Mouse (Mus musculus): ENCODE results near the gene Tmod3. TPM values are rescaled to one million over a fixed set of nuclear protein-coding genes. Genes with fewer than 3 reads are reported as not detected.
"Not testable (repeated sequence)": the region's sequence is repeated elsewhere in the genome, so short reads cannot be mapped to it uniquely, and the experiment has no call there.

Tmod3 gene
- polyA plus RNA-seq, 1 experiment from 2014 or later, result 154 TPM

DNA sequence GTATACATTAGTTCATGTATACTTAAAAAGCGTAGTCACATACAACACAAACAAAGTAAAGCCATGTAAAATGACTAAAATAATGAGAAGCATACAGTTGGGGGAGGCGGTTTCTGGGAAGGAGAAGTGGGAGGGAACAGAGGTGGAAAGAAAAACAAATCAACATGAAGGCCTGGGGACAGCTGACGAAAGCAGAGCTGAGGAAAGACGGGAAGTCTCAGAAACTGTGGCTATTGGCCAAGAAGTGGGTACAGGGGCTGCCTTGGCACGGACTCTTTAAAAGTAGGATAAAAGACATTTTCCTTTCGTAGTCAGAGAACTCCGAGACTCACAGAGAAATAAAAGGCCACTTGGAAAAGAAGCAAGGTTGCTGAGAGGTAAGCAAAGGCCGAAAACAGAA, 10.4 kb downstream of the Tmod3 start:
- Histone ChIP-seq H3K4me1 (peaks cover 20% of the 10 kb centered on the region), H3K4me2 (no peak overlapping the region), H3K27me3 (no peaks in the 10 kb centered on the region), H3K9me3 (no peaks in the 10 kb centered on the region), H3K36me3 (no peaks in the 10 kb centered on the region), H3K9ac (no peak overlapping the region), H3K4me3 (no peak overlapping the region), H3K27ac (no peak overlapping the region; the same call in 1 of the 2 replicates)
- WGBS, result 41% methylated on average over 8 of the region's 8 CpGs
- no peak for ATAC-seq (ENCODE audit: insufficient number of reproducible peaks, low FRiP score, low TSS enrichment, low read depth)

DNA sequence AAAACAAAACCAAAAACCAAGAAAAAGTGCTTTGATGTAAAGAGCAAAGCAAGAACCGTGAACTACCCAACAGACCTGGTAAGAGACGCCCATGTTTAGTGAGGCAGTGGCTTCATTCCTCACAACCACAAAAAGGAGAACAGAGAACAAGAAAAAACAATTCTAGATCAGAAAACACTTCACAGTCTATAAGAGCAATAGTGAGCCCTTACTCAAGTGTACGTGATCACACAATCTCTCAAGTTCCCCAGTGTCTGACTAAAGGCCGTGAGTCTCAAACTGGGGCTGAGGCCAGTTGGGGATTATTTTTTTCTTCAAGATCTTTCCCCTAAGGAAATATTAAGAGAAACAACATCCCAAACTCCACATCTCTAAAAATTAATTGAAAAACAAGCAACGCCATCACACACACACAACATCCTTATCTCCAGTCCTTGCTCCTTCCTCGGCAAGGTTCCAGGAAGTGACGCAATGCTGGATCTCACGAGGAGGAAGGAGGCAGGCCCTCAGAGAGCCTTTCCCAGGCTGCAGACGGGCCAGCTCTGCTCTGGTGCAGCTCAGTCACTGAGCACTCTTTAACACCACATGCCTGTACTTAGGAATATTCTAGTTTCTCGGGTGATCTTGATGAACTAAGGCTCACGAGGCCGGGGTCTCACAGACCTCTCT, 12.4 kb downstream of the Tmod3 start:
- ATAC-seq (ENCODE audit: insufficient number of reproducible peaks, low FRiP score, low TSS enrichment, low read depth), result no peak
- H3K27ac ChIP-seq, result peak overlapping the region; percentile 61; the same call in 1 of the 2 replicates
- H3K4me2 ChIP-seq, result no peak overlapping the region

DNA sequence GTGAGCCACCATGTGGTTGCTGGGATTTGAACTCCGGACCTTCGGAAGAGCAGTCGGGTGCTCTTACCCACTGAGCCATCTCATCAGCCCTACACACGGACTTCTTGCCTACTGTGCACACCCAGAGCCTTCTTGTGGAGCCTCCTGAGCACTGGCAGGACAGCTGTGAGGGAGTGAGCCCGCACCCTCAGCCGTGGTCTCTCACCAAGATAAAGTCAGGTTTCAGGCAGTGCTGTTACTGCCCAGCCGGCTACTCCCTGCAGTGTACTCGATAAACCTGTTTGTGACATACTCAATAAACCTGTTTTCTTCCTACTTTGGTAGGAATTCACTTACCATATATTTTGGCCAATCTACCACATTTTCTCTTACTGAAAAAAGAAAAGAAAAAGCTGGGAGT, 13.9 kb downstream of the Tmod3 start:
- no peak for ATAC-seq (ENCODE audit: insufficient number of reproducible peaks, low FRiP score, low TSS enrichment, low read depth)
- Histone ChIP-seq H3K4me3 (no peak overlapping the region), H3K4me2 (no peak overlapping the region), H3K9me3 (no peaks in the 10 kb centered on the region), H3K27me3 (no peaks in the 10 kb centered on the region), H3K9ac (no peak overlapping the region), H3K4me1 (peaks cover 11% of the 10 kb centered on the region; the same call in 1 of the 2 replicates), H3K27ac (no peak overlapping the region), H3K36me3 (no peaks in the 10 kb centered on the region)
- 81% methylated on average over 8 of the region's 8 CpGs for WGBS

More for the DNA sequence above, 12.4 kb downstream of the Tmod3 start:
- H3K27me3 ChIP-seq, result no peaks in the 10 kb centered on the region
- WGBS, result 60% methylated on average over 12 of the region's 12 CpGs
- no peaks in the 10 kb centered on the region for H3K36me3 ChIP-seq
- no peak overlapping the region for H3K9ac ChIP-seq
- H3K9me3 ChIP-seq, result no peaks in the 10 kb centered on the region
- peaks cover 16% of the 10 kb centered on the region for H3K4me1 ChIP-seq
- H3K4me3 ChIP-seq, result no peak overlapping the region

DNA sequence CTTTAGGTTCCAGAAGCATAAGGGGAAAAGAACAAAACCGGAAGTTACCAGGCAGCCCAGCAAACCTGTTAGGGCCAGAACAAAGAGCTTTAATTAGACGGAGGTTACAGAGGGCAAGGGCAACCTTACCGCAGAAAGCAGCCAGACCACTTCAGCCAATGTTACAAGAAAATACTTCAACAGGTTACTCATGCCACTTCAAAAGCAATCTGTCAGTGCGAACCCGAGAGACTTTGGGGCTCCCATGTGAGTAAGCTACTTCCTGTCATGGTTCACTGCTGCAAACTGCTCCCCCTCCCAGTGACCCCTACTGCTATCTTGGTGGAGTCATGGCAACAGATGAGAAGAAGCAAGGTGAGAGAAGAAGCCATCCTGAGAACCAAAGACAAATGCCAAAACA, 18.0 kb downstream of the Tmod3 start:
- Histone ChIP-seq H3K27me3 (no peaks in the 10 kb centered on the region), H3K36me3 (no peaks in the 10 kb centered on the region), H3K9me3 (no peaks in the 10 kb centered on the region), H3K9ac (no peak overlapping the region), H3K27ac (no peak overlapping the region), H3K4me2 (no peak overlapping the region), H3K4me3 (no peak overlapping the region), H3K4me1 (peaks cover 3% of the 10 kb centered on the region; the same call in 1 of the 2 replicates)
- ATAC-seq (ENCODE audit: insufficient number of reproducible peaks, low FRiP score, low TSS enrichment, low read depth), result no peak
- WGBS, result 10% methylated on average over 5 of the region's 5 CpGs

DNA sequence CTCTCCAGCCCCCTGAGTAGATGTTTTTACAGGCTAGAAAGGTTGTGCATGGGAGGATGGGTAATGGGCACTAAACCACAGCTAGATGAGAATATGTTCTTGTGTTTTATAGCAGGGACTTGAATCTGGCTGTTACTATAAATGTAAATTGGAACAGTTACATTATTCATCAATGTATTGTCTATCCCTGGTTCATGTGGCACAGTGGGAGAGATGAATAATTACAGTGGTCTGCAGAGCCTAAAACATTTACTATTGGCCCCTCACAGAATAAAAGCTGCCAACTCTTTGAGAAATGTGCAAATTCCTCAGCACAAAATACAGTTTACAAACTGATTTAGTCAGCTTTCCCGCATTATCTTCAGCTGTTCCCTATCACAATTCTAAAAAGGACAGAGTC, 23.0 kb downstream of the Tmod3 start:
- Histone ChIP-seq H3K9ac (no peak overlapping the region), H3K36me3 (peaks cover 10% of the 10 kb centered on the region; the same call in 1 of the 2 replicates), H3K9me3 (no peaks in the 10 kb centered on the region), H3K4me1 (peaks cover 3% of the 10 kb centered on the region; the same call in 1 of the 2 replicates), H3K27me3 (no peaks in the 10 kb centered on the region), H3K27ac (no peak overlapping the region), H3K4me3 (no peak overlapping the region), H3K4me2 (no peak overlapping the region)
- ATAC-seq (ENCODE audit: insufficient number of reproducible peaks, low FRiP score, low TSS enrichment, low read depth), result no peak
- 62% methylated on average over 1 of the region's 1 CpGs for WGBS

- Histone ChIP-seq H3K27ac (no peak overlapping the region), H3K4me3 (no peak overlapping the region), H3K9ac (no peak overlapping the region), H3K9me3 (no peaks in the 10 kb centered on the region), H3K4me2 (no peak overlapping the region), H3K4me1 (no peaks in the 10 kb centered on the region), H3K36me3 (peaks cover 16% of the 10 kb centered on the region), H3K27me3 (no peaks in the 10 kb centered on the region)
- WGBS, result 84% methylated on average over 8 of the region's 8 CpGs
- ATAC-seq (ENCODE audit: insufficient number of reproducible peaks, low FRiP score, low TSS enrichment, low read depth), result no peak
Measured at GRCm38 (mm10) chr9:75534431-75534962, 25.0 kb downstream of the Tmod3 start.

DNA sequence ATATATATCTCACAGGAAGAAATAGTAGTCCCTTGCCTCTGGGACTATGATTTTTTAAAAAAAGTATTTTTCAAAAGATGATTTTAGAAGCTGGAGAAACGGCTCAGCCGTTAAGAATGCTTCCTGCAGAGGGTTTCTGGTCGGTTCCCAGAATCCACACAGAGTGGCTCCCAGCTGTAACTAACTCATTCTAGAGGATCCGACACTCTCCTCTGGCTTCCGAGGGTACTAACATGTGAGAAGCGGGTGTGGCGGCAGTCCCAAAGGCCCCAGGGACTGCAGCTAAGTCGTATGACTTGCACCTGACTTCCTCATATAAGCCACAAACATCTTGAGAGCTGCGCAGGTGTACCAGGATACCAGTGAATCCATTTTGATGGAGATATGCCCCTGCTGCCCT, 26.5 kb downstream of the Tmod3 start:
- peaks cover 27% of the 10 kb centered on the region for H3K36me3 ChIP-seq
- not testable (repeated sequence) for H3K4me3 ChIP-seq; H3K9me3 ChIP-seq; H3K9ac ChIP-seq; H3K4me1 ChIP-seq; ATAC-seq (ENCODE audit: insufficient number of reproducible peaks, low FRiP score, low TSS enrichment, low read depth); H3K4me2 ChIP-seq; H3K27ac ChIP-seq; H3K27me3 ChIP-seq
- 67% methylated on average over 9 of the region's 9 CpGs for WGBS

DNA sequence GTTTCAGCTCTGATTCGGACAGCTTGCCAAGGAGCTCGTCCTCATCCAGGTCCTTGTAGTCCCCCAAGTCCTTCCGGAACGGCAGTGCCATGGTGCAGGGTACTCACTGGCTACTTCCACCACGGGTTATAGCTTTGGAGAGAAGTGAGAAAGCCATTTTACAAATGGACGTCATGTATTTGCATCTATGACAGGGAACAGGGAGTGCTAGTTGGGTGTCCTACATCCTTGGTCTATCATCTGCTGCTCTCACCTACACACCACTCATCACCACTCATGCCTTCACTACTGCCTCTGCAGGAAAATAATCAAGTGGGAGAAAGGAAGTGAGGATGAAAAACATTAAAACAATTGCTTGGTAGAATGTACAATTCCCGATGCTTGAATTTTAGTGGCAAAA, 27.0 kb downstream of the Tmod3 start:
- no peak for ATAC-seq (ENCODE audit: insufficient number of reproducible peaks, low FRiP score, low TSS enrichment, low read depth)
- no peak overlapping the region for H3K9ac ChIP-seq
- H3K4me1 ChIP-seq, result 0 out of 2 replicates have a peak, but pooled peaks cover 1% of the 10 kb centered on the region
- 95% methylated on average over 7 of the region's 7 CpGs for WGBS
- no peak overlapping the region for H3K4me3 ChIP-seq
- H3K27ac ChIP-seq, result no peak overlapping the region
- H3K9me3 ChIP-seq, result no peaks in the 10 kb centered on the region
- peaks cover 31% of the 10 kb centered on the region for H3K36me3 ChIP-seq
- no peaks in the 10 kb centered on the region for H3K27me3 ChIP-seq
- no peak overlapping the region for H3K4me2 ChIP-seq

GRCm38 (mm10) chr9:75529358-75529757, 30.1 kb downstream of the Tmod3 start:
- Histone ChIP-seq H3K4me1 (0 out of 2 replicates have a peak, but pooled peaks cover 3% of the 10 kb centered on the region), H3K4me2 (no peak overlapping the region), H3K27me3 (no peaks in the 10 kb centered on the region), H3K36me3 (peaks cover 28% of the 10 kb centered on the region), H3K9ac (no peak overlapping the region), H3K9me3 (no peaks in the 10 kb centered on the region), H3K27ac (no peak overlapping the region), H3K4me3 (no peak overlapping the region)
- no peak for ATAC-seq (ENCODE audit: insufficient number of reproducible peaks, low FRiP score, low TSS enrichment, low read depth)
- 59% methylated on average over 5 of the region's 5 CpGs for WGBS

- H3K27me3 ChIP-seq, result no peaks in the 10 kb centered on the region
- peaks cover 28% of the 10 kb centered on the region for H3K36me3 ChIP-seq
- 0 out of 2 replicates have a peak, but pooled peaks cover 3% of the 10 kb centered on the region for H3K4me1 ChIP-seq
- no peak for ATAC-seq (ENCODE audit: insufficient number of reproducible peaks, low FRiP score, low TSS enrichment, low read depth)
- no peak overlapping the region for H3K4me2 ChIP-seq
- WGBS, result 96% methylated on average over 9 of the region's 9 CpGs
- H3K9me3 ChIP-seq, result no peaks in the 10 kb centered on the region
- no peak overlapping the region for H3K4me3 ChIP-seq
- H3K9ac ChIP-seq, result no peak overlapping the region
- no peak overlapping the region for H3K27ac ChIP-seq
Measured at GRCm38 (mm10) chr9:75528096-75528495, 31.4 kb downstream of the Tmod3 start.

DNA sequence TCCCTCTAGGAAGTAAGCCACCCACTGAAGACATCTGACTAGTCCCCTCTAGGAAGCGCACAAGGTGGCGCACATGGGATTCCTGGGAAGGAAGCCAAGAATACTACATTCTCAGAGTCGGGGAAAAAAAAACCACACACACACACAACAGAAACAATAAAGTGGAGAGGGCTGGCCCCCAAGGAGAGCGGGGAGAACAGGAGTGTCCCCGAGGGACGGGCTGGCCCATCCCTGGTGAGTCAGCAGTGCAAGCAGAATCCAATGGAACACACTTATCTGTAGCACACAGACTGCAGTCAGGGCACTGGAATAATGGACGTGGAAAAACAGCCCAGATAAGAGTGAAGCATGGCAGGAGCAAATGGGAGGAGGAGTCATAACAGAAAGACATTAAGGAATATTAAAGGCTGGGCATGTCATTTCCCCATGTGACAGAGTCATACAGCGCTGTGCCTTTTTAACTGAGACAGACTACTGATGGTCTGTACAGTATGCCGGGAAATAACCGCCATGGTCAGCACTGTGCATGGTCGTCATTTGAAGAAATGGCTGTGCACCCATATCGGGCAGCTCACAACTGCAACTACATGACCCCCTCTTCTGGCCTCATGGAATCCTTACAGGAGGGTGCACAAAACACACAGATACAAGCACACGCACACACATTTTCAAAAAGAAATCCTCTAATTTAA, 31.9 kb downstream of the Tmod3 start:
- 70% methylated on average over 13 of the region's 13 CpGs for WGBS
- H3K36me3 ChIP-seq, result peaks cover 28% of the 10 kb centered on the region
- H3K4me3 ChIP-seq, result no peak overlapping the region
- 0 out of 2 replicates have a peak, but pooled peaks cover 3% of the 10 kb centered on the region for H3K4me1 ChIP-seq
- no peak overlapping the region for H3K27ac ChIP-seq
- H3K27me3 ChIP-seq, result no peaks in the 10 kb centered on the region
- ATAC-seq (ENCODE audit: insufficient number of reproducible peaks, low FRiP score, low TSS enrichment, low read depth), result no peak
- no peak overlapping the region for H3K9ac ChIP-seq
- H3K9me3 ChIP-seq, result no peaks in the 10 kb centered on the region
- no peak overlapping the region for H3K4me2 ChIP-seq

DNA sequence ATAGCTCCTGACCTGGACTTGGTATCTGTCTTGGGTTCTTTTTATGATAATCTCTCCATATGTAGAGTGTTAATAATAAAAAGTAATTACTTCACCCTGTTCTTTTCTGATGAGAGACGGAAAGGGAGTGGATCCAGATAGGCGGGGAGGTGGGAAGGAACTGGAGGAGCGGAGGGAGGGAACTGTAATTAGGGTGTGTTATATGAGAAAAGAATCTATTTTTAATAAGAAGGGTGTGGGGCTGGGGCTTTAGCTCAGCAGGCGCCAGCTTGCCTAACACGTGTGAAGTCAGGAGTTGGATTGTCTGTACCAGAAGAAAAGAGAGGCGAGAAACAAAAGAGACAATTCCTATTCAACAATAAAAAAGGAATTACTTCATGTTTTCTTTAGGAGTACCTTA, 35.8 kb downstream of the Tmod3 start:
- Histone ChIP-seq H3K4me2 (no peak overlapping the region), H3K27me3 (no peaks in the 10 kb centered on the region), H3K27ac (no peak overlapping the region), H3K4me1 (0 out of 2 replicates have a peak, but pooled peaks cover 3% of the 10 kb centered on the region), H3K9ac (no peak overlapping the region), H3K4me3 (no peak overlapping the region), H3K9me3 (no peaks in the 10 kb centered on the region), H3K36me3 (peaks cover 13% of the 10 kb centered on the region)
- ATAC-seq (ENCODE audit: insufficient number of reproducible peaks, low FRiP score, low TSS enrichment, low read depth), result no peak
- WGBS, result 40% methylated on average over 6 of the region's 6 CpGs
